Mouse (Mus musculus): Measurements from ENCODE around the gene Sprr2e. TPM values are rescaled to one million over a fixed set of nuclear protein-coding genes. Genes with fewer than 3 reads are reported as not detected.

Sprr2e gene
- polyA plus RNA-seq (2014; fragmentation: Illumina TruSeq; extraction: RNeasy Lipid Tissue Mini Kit (QIAGEN cat#74804); ENCODE audit: low read depth, low replicate concordance): not detected

DNA sequence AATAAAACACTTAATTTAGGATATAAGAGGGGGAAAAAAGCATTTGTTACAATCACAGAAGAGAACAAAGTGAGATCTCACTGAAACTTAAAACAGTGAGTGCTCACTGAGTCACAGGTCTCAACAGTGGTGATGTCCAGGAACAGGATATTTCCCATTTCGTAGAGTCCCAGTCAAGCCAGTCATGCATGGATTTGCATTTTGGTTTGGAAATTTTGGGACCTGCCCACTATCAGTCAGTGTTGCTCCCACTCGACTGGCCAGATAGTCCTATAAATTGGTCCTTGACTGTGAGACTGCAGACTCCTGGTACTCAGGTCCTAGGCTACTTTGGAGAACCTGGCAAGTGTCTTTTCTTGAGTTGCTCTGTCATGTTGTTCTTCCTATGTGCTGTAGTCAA lies at the start of gene Sprr2e:
Sprr2e (plus strand) TSS at position 301 of the 400 bp plus-strand sequence.

DNA sequence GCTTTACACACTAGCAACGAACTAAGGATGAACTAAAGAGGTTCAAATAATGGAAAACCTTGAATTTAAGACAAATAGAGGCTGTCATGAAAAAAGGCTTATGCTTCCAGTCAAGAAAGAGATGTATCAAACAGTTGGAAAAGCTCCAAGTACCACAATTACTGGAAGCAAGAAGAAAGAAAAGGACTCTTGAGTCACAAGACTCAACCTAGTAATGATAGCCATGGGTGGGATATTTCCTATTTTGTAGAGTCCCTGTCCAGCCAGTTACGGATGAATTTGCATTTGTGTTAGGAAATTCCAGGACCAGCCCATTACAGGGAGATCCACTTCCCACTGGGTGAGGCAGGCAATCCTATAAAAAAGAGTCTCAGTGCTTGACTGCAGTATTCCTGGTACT lies 35.6 kb upstream of the Sprr2e start, which contains the start of gene Sprr2b:
Sprr2b (plus strand) TSS at position 301 of the 400 bp plus-strand sequence.

DNA sequence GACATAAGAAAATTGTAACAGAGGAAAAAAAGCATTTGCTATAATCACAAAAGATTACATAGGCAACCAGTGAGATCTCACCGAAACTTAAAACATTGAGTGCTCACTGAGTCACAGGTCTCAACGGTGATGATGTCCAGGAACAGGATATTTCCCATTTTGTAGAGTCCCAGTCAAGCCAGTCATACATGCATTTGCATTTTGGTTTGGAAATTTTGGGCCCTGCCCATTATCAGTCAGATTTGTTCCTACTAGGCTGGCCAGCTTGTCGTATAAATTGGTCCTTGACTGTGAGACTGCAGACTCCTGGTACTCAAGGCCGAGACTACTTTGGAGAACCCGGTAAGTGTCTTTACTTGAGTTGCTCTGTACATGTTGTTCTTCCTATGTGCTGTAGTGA lies 13.1 kb upstream of the Sprr2e start, which contains the start of gene Sprr2d:
Sprr2d (plus strand) TSS at position 301 of the 400 bp plus-strand sequence.

DNA sequence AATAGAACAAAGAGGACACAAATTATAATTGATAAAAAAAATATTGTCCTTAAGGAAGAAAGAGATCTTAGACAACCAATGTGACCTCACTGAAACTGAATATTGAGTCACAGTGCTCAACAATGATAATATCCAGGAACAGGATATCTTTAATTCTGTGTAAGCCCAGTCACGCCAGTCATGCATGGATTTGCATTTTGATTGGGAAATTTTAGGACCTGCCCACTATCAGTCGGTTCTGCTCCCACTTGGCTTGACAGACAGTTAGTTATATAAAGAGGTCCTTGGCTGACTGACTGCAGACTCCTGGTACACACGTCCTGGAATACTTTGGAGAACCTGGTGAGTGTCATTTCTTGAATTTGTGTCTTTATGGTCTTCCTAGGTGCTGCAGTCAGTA lies 12.9 kb downstream of the Sprr2e start, which contains the start of gene Sprr2f:
Sprr2f (plus strand) TSS at position 301 of the 400 bp plus-strand sequence.

DNA sequence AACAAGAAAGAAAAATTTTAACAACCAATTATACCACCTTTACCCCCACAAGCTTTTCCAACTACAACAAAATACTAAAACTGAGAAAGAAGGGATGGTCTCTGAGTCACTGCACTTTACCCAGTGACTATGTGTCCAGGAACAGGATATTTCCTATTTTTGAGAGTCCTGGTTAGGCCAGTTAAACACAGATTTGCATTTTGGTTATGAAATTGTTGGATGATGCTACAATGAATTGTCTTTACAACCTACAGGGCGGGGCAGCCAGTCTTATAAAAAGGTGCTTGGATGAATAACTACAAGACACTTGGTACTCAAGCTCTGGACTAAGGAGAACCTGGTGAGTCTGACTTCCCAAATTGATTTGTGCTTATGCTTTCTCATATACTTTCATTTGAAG lies 33.4 kb downstream of the Sprr2e start, which contains the start of gene Sprr2h:
Sprr2h (plus strand) TSS at position 301 of the 400 bp plus-strand sequence.

Other genes with a start within 250 kb of the Sprr2e start
- gene Prr9, start 228.2 kb upstream of the Sprr2e start, polyA plus RNA-seq (2014; fragmentation: Illumina TruSeq; extraction: RNeasy Lipid Tissue Mini Kit (QIAGEN cat#74804); ENCODE audit: low read depth, low replicate concordance): not detected
- not detected for gene Lelp1, start 209.4 kb upstream of the Sprr2e start, polyA plus RNA-seq (2014; fragmentation: Illumina TruSeq; extraction: RNeasy Lipid Tissue Mini Kit (QIAGEN cat#74804); ENCODE audit: low read depth, low replicate concordance)
- gene Sprr2a1, start 136.3 kb upstream of the Sprr2e start, polyA plus RNA-seq (2014; fragmentation: Illumina TruSeq; extraction: RNeasy Lipid Tissue Mini Kit (QIAGEN cat#74804); ENCODE audit: low read depth, low replicate concordance): not detected
- not detected for gene Sprr2a2, start 136.2 kb upstream of the Sprr2e start, polyA plus RNA-seq (2014; fragmentation: Illumina TruSeq; extraction: RNeasy Lipid Tissue Mini Kit (QIAGEN cat#74804); ENCODE audit: low read depth, low replicate concordance)
- gene Sprr2a3, start 66.7 kb upstream of the Sprr2e start, polyA plus RNA-seq (2014; fragmentation: Illumina TruSeq; extraction: RNeasy Lipid Tissue Mini Kit (QIAGEN cat#74804); ENCODE audit: low read depth, low replicate concordance): not detected
- gene Sprr2b, start 35.5 kb upstream of the Sprr2e start, polyA plus RNA-seq (2014; fragmentation: Illumina TruSeq; extraction: RNeasy Lipid Tissue Mini Kit (QIAGEN cat#74804); ENCODE audit: low read depth, low replicate concordance): not detected
- gene Sprr2d, start 13.0 kb upstream of the Sprr2e start, polyA plus RNA-seq (2014; fragmentation: Illumina TruSeq; extraction: RNeasy Lipid Tissue Mini Kit (QIAGEN cat#74804); ENCODE audit: low read depth, low replicate concordance): not detected
- gene Sprr2f, start 13.0 kb downstream of the Sprr2e start, polyA plus RNA-seq (2014; fragmentation: Illumina TruSeq; extraction: RNeasy Lipid Tissue Mini Kit (QIAGEN cat#74804); ENCODE audit: low read depth, low replicate concordance): not detected
- gene Sprr2h, start 33.5 kb downstream of the Sprr2e start, polyA plus RNA-seq (2014; fragmentation: Illumina TruSeq; extraction: RNeasy Lipid Tissue Mini Kit (QIAGEN cat#74804); ENCODE audit: low read depth, low replicate concordance): not detected
- gene Sprr2i, start 55.8 kb downstream of the Sprr2e start, polyA plus RNA-seq (2014; fragmentation: Illumina TruSeq; extraction: RNeasy Lipid Tissue Mini Kit (QIAGEN cat#74804); ENCODE audit: low read depth, low replicate concordance): not detected
- gene Sprr2j-ps, start 65.9 kb downstream of the Sprr2e start, polyA plus RNA-seq (2014; fragmentation: Illumina TruSeq; extraction: RNeasy Lipid Tissue Mini Kit (QIAGEN cat#74804); ENCODE audit: low read depth, low replicate concordance): not detected
- 5.1 TPM for gene Gm9774, start 77.3 kb downstream of the Sprr2e start, polyA plus RNA-seq (2014; fragmentation: Illumina TruSeq; extraction: RNeasy Lipid Tissue Mini Kit (QIAGEN cat#74804); ENCODE audit: low read depth, low replicate concordance)
- gene Sprr2k, start 80.4 kb downstream of the Sprr2e start, polyA plus RNA-seq (2014; fragmentation: Illumina TruSeq; extraction: RNeasy Lipid Tissue Mini Kit (QIAGEN cat#74804); ENCODE audit: low read depth, low replicate concordance): not detected
- not detected for gene Sprr1b, start 86.6 kb downstream of the Sprr2e start, polyA plus RNA-seq (2014; fragmentation: Illumina TruSeq; extraction: RNeasy Lipid Tissue Mini Kit (QIAGEN cat#74804); ENCODE audit: low read depth, low replicate concordance)
- gene Sprr3, start 106.6 kb downstream of the Sprr2e start, polyA plus RNA-seq (2014; fragmentation: Illumina TruSeq; extraction: RNeasy Lipid Tissue Mini Kit (QIAGEN cat#74804); ENCODE audit: low read depth, low replicate concordance): not detected
- not detected for gene Sprr1a, start 133.8 kb downstream of the Sprr2e start, polyA plus RNA-seq (2014; fragmentation: Illumina TruSeq; extraction: RNeasy Lipid Tissue Mini Kit (QIAGEN cat#74804); ENCODE audit: low read depth, low replicate concordance)
- gene Sprr4, start 148.3 kb downstream of the Sprr2e start, polyA plus RNA-seq (2014; fragmentation: Illumina TruSeq; extraction: RNeasy Lipid Tissue Mini Kit (QIAGEN cat#74804); ENCODE audit: low read depth, low replicate concordance): not detected
- not detected for gene 2310046K23Rik, start 182.4 kb downstream of the Sprr2e start, polyA plus RNA-seq (2014; fragmentation: Illumina TruSeq; extraction: RNeasy Lipid Tissue Mini Kit (QIAGEN cat#74804); ENCODE audit: low read depth, low replicate concordance)
- not detected for gene Ivl, start 221.6 kb downstream of the Sprr2e start, polyA plus RNA-seq (2014; fragmentation: Illumina TruSeq; extraction: RNeasy Lipid Tissue Mini Kit (QIAGEN cat#74804); ENCODE audit: low read depth, low replicate concordance)
- gene Smcp, start 236.9 kb downstream of the Sprr2e start, polyA plus RNA-seq (2014; fragmentation: Illumina TruSeq; extraction: RNeasy Lipid Tissue Mini Kit (QIAGEN cat#74804); ENCODE audit: low read depth, low replicate concordance): not detected

Measured in liver, adult 10 weeks (tissue).